Mouse (Mus musculus): ENCODE measurements at regions not wholly inside any gene's neighbourhood (a gene's known extent, or its start where the extent isn't known, plus 50 kb on each side); places are given as distances from the start of the nearest gene placed in this dataset.

GRCm38 (mm10) chr1:92769696-92770095 is 61.7 kb upstream of the Gpc1 start:
- Histone ChIP-seq H3K27ac (ENCODE audit: control insufficient read depth, insufficient read depth, low read length) (no peak overlapping the region), H3K36me3 (ENCODE audit: control insufficient read depth, insufficient read depth, low read length) (no peaks in the 10 kb centered on the region), H3K4me3 (ENCODE audit: control insufficient read depth, insufficient read depth, low read length) (no peak overlapping the region), H3K4me1 (replicated peaks; ENCODE audit: control insufficient read depth, insufficient read depth, low read length) (no peaks in the 10 kb centered on the region; the same call in 1 of the 2 replicates), H3K27me3 (ENCODE audit: control insufficient read depth, insufficient read depth, low read length) (no peaks in the 10 kb centered on the region)
- no peak for DNase-seq
- no peak for TF ChIP-seq CTCF (IDR thresholded peaks at IDR 0.05; ENCODE audit: borderline replicate concordance, control insufficient read depth, extremely low read depth, insufficient read depth, low read length, poor library complexity)
- TF ChIP-seq POLR2A (IDR thresholded peaks at IDR 0.05; ENCODE audit: control insufficient read depth, extremely low read depth, insufficient read depth, low read length, poor library complexity), result no peak
- 47% methylated on average over 7 of the region's 7 CpGs for WGBS

- no peak overlapping the region for H3K27ac ChIP-seq (ENCODE audit: control insufficient read depth, insufficient read depth, low read length)
- DNase-seq, result no peak
- 76% methylated on average over 4 of the region's 4 CpGs for WGBS
- no peaks in the 10 kb centered on the region for H3K36me3 ChIP-seq (ENCODE audit: control insufficient read depth, insufficient read depth, low read length)
- TF ChIP-seq POLR2A (IDR thresholded peaks at IDR 0.05; ENCODE audit: control insufficient read depth, extremely low read depth, insufficient read depth, low read length, poor library complexity) (no peak), CTCF (IDR thresholded peaks at IDR 0.05; ENCODE audit: borderline replicate concordance, control insufficient read depth, extremely low read depth, insufficient read depth, low read length, poor library complexity) (no peak)
- no peak overlapping the region for H3K4me3 ChIP-seq (ENCODE audit: control insufficient read depth, insufficient read depth, low read length)
- no peaks in the 10 kb centered on the region for H3K4me1 ChIP-seq (replicated peaks; ENCODE audit: control insufficient read depth, insufficient read depth, low read length)
- H3K27me3 ChIP-seq (ENCODE audit: control insufficient read depth, insufficient read depth, low read length), result no peaks in the 10 kb centered on the region
These were observed 62.3 kb upstream of the Gpc1 start for GRCm38 (mm10) chr1:92769156-92769555.

- 90% methylated on average over 7 of the region's 7 CpGs for WGBS
- no peak for TF ChIP-seq POLR2A (IDR thresholded peaks at IDR 0.05; ENCODE audit: control insufficient read depth, extremely low read depth, insufficient read depth, low read length, poor library complexity)
- TF ChIP-seq CTCF (IDR thresholded peaks at IDR 0.05; ENCODE audit: borderline replicate concordance, control insufficient read depth, extremely low read depth, insufficient read depth, low read length, poor library complexity), result no peak
- Histone ChIP-seq H3K4me1 (replicated peaks; ENCODE audit: control insufficient read depth, insufficient read depth, low read length) (no peaks in the 10 kb centered on the region), H3K36me3 (ENCODE audit: control insufficient read depth, insufficient read depth, low read length) (no peaks in the 10 kb centered on the region), H3K27ac (ENCODE audit: control insufficient read depth, insufficient read depth, low read length) (no peak overlapping the region), H3K4me3 (ENCODE audit: control insufficient read depth, insufficient read depth, low read length) (no peak overlapping the region), H3K27me3 (ENCODE audit: control insufficient read depth, insufficient read depth, low read length) (no peaks in the 10 kb centered on the region)
- DNase-seq, result no peak
These were observed 64.9 kb upstream of the Gpc1 start for GRCm38 (mm10) chr1:92766496-92766895.

DNA sequence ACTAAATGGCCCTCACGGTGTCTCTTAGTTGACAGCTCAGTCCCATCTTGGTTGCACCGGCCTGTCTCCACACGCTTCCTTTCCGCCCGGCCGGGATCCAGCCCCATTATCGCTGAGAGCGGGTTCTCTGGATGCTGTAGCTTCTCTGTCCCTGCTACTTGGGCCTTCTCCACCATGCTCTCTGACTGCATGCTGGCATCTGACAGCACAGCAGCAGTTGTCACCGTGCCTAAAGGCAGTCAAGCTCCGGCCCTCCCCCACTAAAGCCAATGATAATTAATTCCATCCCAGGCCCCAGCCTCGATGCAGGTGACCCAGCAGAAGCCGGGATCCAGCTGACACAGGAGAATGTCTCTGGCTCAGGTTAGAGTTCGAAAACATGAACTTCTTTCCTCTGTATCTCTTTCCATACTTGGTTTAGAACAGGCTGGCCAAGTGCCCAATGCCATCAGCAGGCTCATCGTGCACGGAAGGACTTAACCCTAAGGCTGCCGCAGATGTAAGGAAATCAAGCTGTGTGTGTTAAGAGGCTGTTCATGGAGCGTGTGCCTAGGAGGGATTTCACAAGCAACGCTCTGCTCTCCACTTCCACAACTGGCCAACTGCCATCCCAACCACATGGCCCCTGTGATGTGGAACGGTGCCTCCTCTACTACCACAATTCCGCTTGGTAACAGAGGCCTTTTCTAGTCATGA is 76.5 kb upstream of the Gpc1 start:
- Histone ChIP-seq H3K27me3 (ENCODE audit: control insufficient read depth, insufficient read depth, low read length) (no peaks in the 10 kb centered on the region), H3K4me1 (replicated peaks; ENCODE audit: control insufficient read depth, insufficient read depth, low read length) (peaks cover 8% of the 10 kb centered on the region), H3K36me3 (ENCODE audit: control insufficient read depth, insufficient read depth, low read length) (no peaks in the 10 kb centered on the region), H3K27ac (ENCODE audit: control insufficient read depth, insufficient read depth, low read length) (no peak overlapping the region), H3K4me3 (ENCODE audit: control insufficient read depth, insufficient read depth, low read length) (no peak overlapping the region)
- 60% methylated on average over 20 of the region's 20 CpGs for WGBS
- no peak for DNase-seq
- TF ChIP-seq CTCF (IDR thresholded peaks at IDR 0.05; ENCODE audit: borderline replicate concordance, control insufficient read depth, extremely low read depth, insufficient read depth, low read length, poor library complexity), result no peak

DNA sequence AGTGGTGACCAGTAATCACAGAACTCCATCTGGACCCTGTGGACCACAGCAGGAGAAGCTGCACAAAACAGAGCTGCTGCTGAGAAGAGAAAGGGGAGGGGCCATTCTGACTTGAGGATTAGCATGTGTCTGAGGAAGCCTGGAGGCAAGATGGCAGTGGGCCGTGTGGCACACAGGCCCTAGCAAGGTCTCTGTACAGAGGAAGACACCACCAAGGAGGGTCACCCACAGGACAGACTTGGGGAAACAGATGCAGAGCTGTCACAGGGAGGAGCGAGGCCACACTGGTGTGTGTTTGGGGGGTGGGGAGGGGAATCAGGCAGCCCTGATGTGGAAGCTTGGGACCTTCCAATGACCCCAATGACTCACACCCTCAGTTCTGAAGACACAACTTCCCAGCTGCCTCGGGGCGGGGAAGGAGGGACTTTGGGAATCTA is 79.7 kb upstream of the Gpc1 start:
- H3K4me3 ChIP-seq (ENCODE audit: control insufficient read depth, insufficient read depth, low read length), result no peak overlapping the region
- H3K27me3 ChIP-seq (ENCODE audit: control insufficient read depth, insufficient read depth, low read length), result no peaks in the 10 kb centered on the region
- no peak overlapping the region for H3K27ac ChIP-seq (ENCODE audit: control insufficient read depth, insufficient read depth, low read length)
- no peaks in the 10 kb centered on the region for H3K36me3 ChIP-seq (ENCODE audit: control insufficient read depth, insufficient read depth, low read length)
- TF ChIP-seq POLR2A (IDR thresholded peaks at IDR 0.05; ENCODE audit: control insufficient read depth, extremely low read depth, insufficient read depth, low read length, poor library complexity), result no peak
- no peak for TF ChIP-seq CTCF (IDR thresholded peaks at IDR 0.05; ENCODE audit: borderline replicate concordance, control insufficient read depth, extremely low read depth, insufficient read depth, low read length, poor library complexity)
- H3K4me1 ChIP-seq (replicated peaks; ENCODE audit: control insufficient read depth, insufficient read depth, low read length), result peaks cover 8% of the 10 kb centered on the region
- no peak for DNase-seq
- WGBS, result 64% methylated on average over 4 of the region's 4 CpGs

- no peaks in the 10 kb centered on the region for H3K4me1 ChIP-seq (replicated peaks; ENCODE audit: control insufficient read depth, insufficient read depth, low read length)
- no peak overlapping the region for H3K27ac ChIP-seq (ENCODE audit: control insufficient read depth, insufficient read depth, low read length)
- no peaks in the 10 kb centered on the region for H3K36me3 ChIP-seq (ENCODE audit: control insufficient read depth, insufficient read depth, low read length)
- TF ChIP-seq CTCF (IDR thresholded peaks at IDR 0.05; ENCODE audit: borderline replicate concordance, control insufficient read depth, extremely low read depth, insufficient read depth, low read length, poor library complexity) (no peak), POLR2A (IDR thresholded peaks at IDR 0.05; ENCODE audit: control insufficient read depth, extremely low read depth, insufficient read depth, low read length, poor library complexity) (no peak)
- no peak overlapping the region for H3K4me3 ChIP-seq (ENCODE audit: control insufficient read depth, insufficient read depth, low read length)
- H3K27me3 ChIP-seq (ENCODE audit: control insufficient read depth, insufficient read depth, low read length), result no peaks in the 10 kb centered on the region
- no peak for DNase-seq
- WGBS, result 62% methylated on average over 7 of the region's 7 CpGs
These were observed 82.0 kb upstream of the Gpc1 start for GRCm38 (mm10) chr1:92749475-92749874.

DNA sequence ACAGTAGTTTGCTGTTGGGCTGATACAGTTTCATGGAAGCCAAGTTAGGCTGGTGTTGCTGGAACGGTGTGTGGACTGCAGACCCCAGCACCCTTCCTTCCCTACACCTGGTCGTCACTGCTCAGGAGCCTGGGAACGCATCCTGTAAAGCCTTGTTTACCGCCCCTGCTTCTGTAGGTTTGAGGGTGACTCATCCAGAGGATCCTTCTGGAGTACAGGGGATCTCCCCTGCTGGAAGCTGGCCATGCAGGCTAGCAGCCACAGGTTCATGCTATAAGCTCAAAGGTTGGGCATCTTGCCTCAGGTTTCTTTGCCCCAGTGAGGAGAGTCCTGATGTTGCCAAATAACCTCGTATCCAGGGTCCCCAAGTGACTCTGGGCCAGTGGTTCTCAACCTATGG is 86.2 kb upstream of the Gpc1 start:
- TF ChIP-seq CTCF (IDR thresholded peaks at IDR 0.05; ENCODE audit: borderline replicate concordance, control insufficient read depth, extremely low read depth, insufficient read depth, low read length, poor library complexity), result no peak
- no peak for TF ChIP-seq POLR2A (IDR thresholded peaks at IDR 0.05; ENCODE audit: control insufficient read depth, extremely low read depth, insufficient read depth, low read length, poor library complexity)
- Histone ChIP-seq H3K36me3 (ENCODE audit: control insufficient read depth, insufficient read depth, low read length) (no peaks in the 10 kb centered on the region), H3K4me3 (ENCODE audit: control insufficient read depth, insufficient read depth, low read length) (no peak overlapping the region), H3K27ac (ENCODE audit: control insufficient read depth, insufficient read depth, low read length) (no peak overlapping the region), H3K4me1 (replicated peaks; ENCODE audit: control insufficient read depth, insufficient read depth, low read length) (no peaks in the 10 kb centered on the region), H3K27me3 (ENCODE audit: control insufficient read depth, insufficient read depth, low read length) (no peaks in the 10 kb centered on the region)
- 88% methylated on average over 5 of the region's 5 CpGs for WGBS
- DNase-seq, result no peak

Measured in thymus, adult 2 months (tissue).